Comparison of ENCODE assay signal across 8 mouse cellular contexts in the genomic region with DNA sequence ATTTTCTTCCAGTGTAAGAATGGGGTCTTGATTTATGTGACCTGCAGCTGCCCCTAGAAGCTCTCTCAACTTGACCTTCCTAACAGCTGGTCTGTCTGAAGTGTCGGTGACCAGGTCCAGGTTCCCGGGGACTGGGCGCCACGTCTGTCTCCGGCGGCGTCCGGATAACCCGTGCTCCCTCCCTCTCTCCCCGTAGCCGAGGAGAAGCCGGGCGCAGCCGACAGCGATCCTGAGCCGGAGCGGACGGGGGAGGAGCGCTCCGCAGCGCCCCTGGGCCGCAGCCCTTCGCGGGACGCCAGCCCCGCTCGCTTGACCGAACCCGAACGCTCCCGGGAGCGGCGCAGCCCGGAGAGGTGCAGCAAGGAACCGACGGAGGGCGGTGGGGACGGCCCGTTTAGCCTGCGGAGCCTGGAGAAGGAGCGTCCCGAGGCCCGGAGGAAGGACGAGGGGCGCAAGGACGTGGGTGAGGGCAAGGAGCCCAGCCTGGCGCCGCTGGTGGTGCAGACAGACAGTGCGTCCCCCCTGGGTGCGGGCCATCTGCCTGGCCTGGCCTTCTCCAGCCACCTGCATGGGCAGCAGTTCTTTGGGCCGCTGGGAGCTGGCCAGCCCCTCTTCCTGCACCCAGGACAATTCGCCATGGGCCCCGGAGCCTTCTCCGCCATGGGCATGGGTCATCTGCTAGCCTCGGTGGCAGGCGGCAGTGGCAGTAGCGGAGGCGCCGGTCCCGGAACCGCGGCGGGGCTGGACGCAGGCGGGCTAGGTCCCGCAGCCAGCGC. TPM values are rescaled to one million over a fixed set of nuclear protein-coding genes. Genes with fewer than 3 reads are reported as not detected.
A peak's percentile ranks its signal among the peaks of the same experiment; 100 is the strongest.
DNase-seq lines count a peak whose midpoint lies in the region; ATAC-seq and TF ChIP-seq lines count a peak whose summit lies in the region.

No protein-coding gene starts in this region.

- TF ChIP-seq EP300 in heart, adult 2 months (IDR thresholded peaks at IDR 0.05; ENCODE audit: insufficient read depth, low read depth, low read length) = no peak
- TF ChIP-seq EP300 in liver, postnatal 0 days (IDR thresholded peaks at IDR 0.05; ENCODE audit: low read depth) = no peak

- intact Hi-C loops in heart, adult 2 months (cut with DNase I) = no loop called here
- intact Hi-C loops in left cerebral cortex, postnatal 25 days (cut with DNase I) = loop anchor here (5.0 kb wide), 1 partner anchor 1321 kb away; no protein-coding TSS in a partner anchor

- WGBS in heart, adult 2 months = 29% methylated on average over 67 of the region's 67 CpGs
- 1% methylated on average over 67 of the region's 67 CpGs for WGBS in hindbrain, embryonic 10.5 days
- 13% methylated on average over 64 of the region's 67 CpGs for WGBS in liver, postnatal 0 days (ENCODE audit: insufficient replicate concordance)

- peak overlapping the region; percentile 5 for H3K4me3 ChIP-seq in heart, adult 2 months
- H3K4me3 ChIP-seq in hindbrain, embryonic 10.5 days = peak overlapping the region; percentile 60
- H3K4me3 ChIP-seq in liver, postnatal 0 days (ENCODE audit: low read depth, low read length) = peak overlapping the region; percentile 19; the same call in 1 of the 2 replicates

- H3K36me3 ChIP-seq in heart, adult 2 months (ENCODE audit: control insufficient read depth, insufficient read depth, low read length) = no peaks in the 10 kb centered on the region
- H3K36me3 ChIP-seq in hindbrain, embryonic 10.5 days = peaks cover 13% of the 10 kb centered on the region; the same call in 1 of the 2 replicates
- no peaks in the 10 kb centered on the region for H3K36me3 ChIP-seq in liver, postnatal 0 days (replicated peaks; ENCODE audit: insufficient read depth, low read length)

- peak overlapping the region; percentile 53 for H3K27ac ChIP-seq in heart, adult 2 months
- peak overlapping the region; percentile 86 for H3K27ac ChIP-seq in hindbrain, embryonic 10.5 days
- no peak overlapping the region for H3K27ac ChIP-seq in liver, postnatal 0 days (ENCODE audit: low read depth)

- H3K4me1 ChIP-seq in heart, adult 2 months (ENCODE audit: control insufficient read depth, insufficient read depth, low read length) = peaks cover under 1% of the 10 kb centered on the region
- H3K4me1 ChIP-seq in hindbrain, embryonic 10.5 days (replicated peaks) = peaks cover 48% of the 10 kb centered on the region
- H3K4me1 ChIP-seq in liver, postnatal 0 days (ENCODE audit: insufficient read depth) = peaks cover 10% of the 10 kb centered on the region

- H3K9me3 ChIP-seq in hindbrain, embryonic 10.5 days = no peaks in the 10 kb centered on the region
- no peaks in the 10 kb centered on the region for H3K9me3 ChIP-seq in liver, postnatal 0 days (ENCODE audit: low read length)

- H3K27me3 ChIP-seq in heart, adult 2 months (ENCODE audit: control insufficient read depth, insufficient read depth, low read length) = peaks cover 18% of the 10 kb centered on the region
- peaks cover 98% of the 10 kb centered on the region for H3K27me3 ChIP-seq in hindbrain, embryonic 10.5 days (ENCODE audit: insufficient read depth, poor library complexity, severe bottlenecking)
- H3K27me3 ChIP-seq in liver, postnatal 0 days (ENCODE audit: insufficient read depth, low read length) = peaks cover 97% of the 10 kb centered on the region

- TF ChIP-seq POLR2A in heart, adult 2 months (IDR thresholded peaks at IDR 0.05; ENCODE audit: insufficient read depth, low read depth, low read length) = no peak

- H3K4me2 ChIP-seq in liver, postnatal 0 days (ENCODE audit: low read depth, low read length) = peak overlapping the region; percentile 18; the same call in 1 of the 2 replicates

- H3K9ac ChIP-seq in heart, adult 2 months (ENCODE audit: low read depth, low read length) = peak overlapping the region; percentile 41
- H3K9ac ChIP-seq in liver, postnatal 0 days (replicated peaks) = peak overlapping the region; percentile 38; the same call in 1 of the 2 replicates

- no peaks in the 10 kb centered on the region for H3K79me2 ChIP-seq in heart, adult 2 months (replicated peaks; ENCODE audit: control insufficient read depth, insufficient read depth, low read length)

- no peak for ATAC-seq in liver, postnatal 0 days

- peak in 1 of 2 experiments; percentile 43 for DNase-seq in heart, adult 2 months
- no peak for DNase-seq in heart, adult 8-10 months (ENCODE audit: low spot score)
- peak; percentile 51 for DNase-seq in ZHBTc4 (ENCODE audit: low read depth, low spot score)
- peak; percentile 66 for DNase-seq in hindbrain, embryonic 10.5 days (ENCODE audit: low spot score)
- DNase-seq in liver, postnatal 0 days = no peak
- no peak for DNase-seq in left cerebral cortex, postnatal 25 days (ENCODE audit: low spot score in 2 of 2)
- no peak for DNase-seq in thymus, postnatal 0 days (ENCODE audit: low spot score)
- DNase-seq in gastrocnemius, adult 18-20 months (ENCODE audit: low spot score) = no peak

- no peak for TF ChIP-seq CTCF in heart, adult 2 months (IDR thresholded peaks at IDR 0.05)
- TF ChIP-seq CTCF in liver, postnatal 0 days (IDR thresholded peaks at IDR 0.05; ENCODE audit: low read depth) = no peak

RNA-seq across cellular contexts. Expression of gene Tbx2, which starts 5.5 kb away (rescaled TPM):
- 1 to 10 TPM; 5.5 to 5.7 TPM for total RNA-seq in heart, adult 2 months (2021)
- polyA plus RNA-seq in heart, adult 2 months (2012; rRNA removed) = 6.9 and 7.5 TPM in 2 replicates
- total RNA-seq in heart, adult 8-10 months (2022) = 1 to 10 TPM; 4.1 to 6.6 (median 4.7) TPM
- polyA plus RNA-seq in hindbrain, embryonic 10.5 days (2016; fragmentation: Nextera tagmentation; extraction: Ambion mirVana) = 1.5 and 3.1 TPM in 2 replicates
- polyA plus RNA-seq in liver, postnatal 0 days (2015; fragmentation: Nextera tagmentation; extraction: Ambion mirVana) = 0.66 and 0.75 TPM in 2 replicates
- 1 to 10 TPM; 1.8 to 2.2 TPM for total RNA-seq in left cerebral cortex, postnatal 25 days (2021)
- 0.58 and 1.0 TPM in 2 replicates for polyA plus RNA-seq in thymus, postnatal 0 days (2015; fragmentation: Nextera tagmentation; extraction: Ambion mirVana)
- total RNA-seq in gastrocnemius, adult 18-20 months (2021) = 1 to 10 TPM; 1.3 to 1.7 TPM

RNA-seq across cellular contexts. Expression of gene Gm11444, which starts 12.3 kb away (rescaled TPM):
- not detected for total RNA-seq in heart, adult 2 months (2021)
- polyA plus RNA-seq in heart, adult 2 months (2012; rRNA removed) = not detected in 2 replicates
- not detected for total RNA-seq in heart, adult 8-10 months (2022)
- polyA plus RNA-seq in hindbrain, embryonic 10.5 days (2016; fragmentation: Nextera tagmentation; extraction: Ambion mirVana) = not detected in 2 replicates
- not detected in 2 replicates for polyA plus RNA-seq in liver, postnatal 0 days (2015; fragmentation: Nextera tagmentation; extraction: Ambion mirVana)
- not detected for total RNA-seq in left cerebral cortex, postnatal 25 days (2021)
- not detected in 2 replicates for polyA plus RNA-seq in thymus, postnatal 0 days (2015; fragmentation: Nextera tagmentation; extraction: Ambion mirVana)
- total RNA-seq in gastrocnemius, adult 18-20 months (2021) = not detected

RNA-seq across cellular contexts. Expression of gene Tbx4, which starts 48.4 kb away (rescaled TPM):
- not detected for total RNA-seq in heart, adult 2 months (2021)
- polyA plus RNA-seq in heart, adult 2 months (2012; rRNA removed) = 0.09 and 0.55 TPM in 2 replicates
- not detected for total RNA-seq in heart, adult 8-10 months (2022)
- 0.09 and 0.22 TPM in 2 replicates for polyA plus RNA-seq in hindbrain, embryonic 10.5 days (2016; fragmentation: Nextera tagmentation; extraction: Ambion mirVana)
- not detected in 2 replicates for polyA plus RNA-seq in liver, postnatal 0 days (2015; fragmentation: Nextera tagmentation; extraction: Ambion mirVana)
- total RNA-seq in left cerebral cortex, postnatal 25 days (2021) = under 1 TPM; 0.23 to 0.32 TPM
- 0.04 TPM in 1 of 2 replicates, not detected in the other for polyA plus RNA-seq in thymus, postnatal 0 days (2015; fragmentation: Nextera tagmentation; extraction: Ambion mirVana)
- 1 to 10 TPM; 1.3 to 1.4 TPM for total RNA-seq in gastrocnemius, adult 18-20 months (2021)

Comparison
In these comparisons a context has a peak if more than half of its experiments do, and no peak if none do; other contexts are left out.
1. DNase-seq: peak in ZHBTc4 (single experiment) and hindbrain, embryonic 10.5 days (single experiment); none in heart, adult 8-10 months (single experiment), liver, postnatal 0 days (single experiment), left cerebral cortex, postnatal 25 days (0 of 2), thymus, postnatal 0 days (single experiment) and gastrocnemius, adult 18-20 months (single experiment).
2. H3K4me3 ChIP-seq: peak in every context shown above with its lines; median percentile 60 in hindbrain, embryonic 10.5 days; 19 in liver, postnatal 0 days; 5 in heart, adult 2 months.